Mouse (Mus musculus) lung, embryonic 14.5 days (tissue): Measurements from ENCODE around the gene Krt9. TPM values are rescaled to one million over a fixed set of nuclear protein-coding genes. Genes with fewer than 3 reads are reported as not detected.
"Not testable (repeated sequence)": the region's sequence is repeated elsewhere in the genome, so short reads cannot be mapped to it uniquely, and the experiment has no call there.

ENCODE experiments used
- ATAC-seq: fragments of 200-750 bp; cut with Nextera tagmentation; 2 replicates; pipeline ENCODE4 v1.8.0; 2017; ENCODE audit warnings: mild to moderate bottlenecking, moderate TSS enrichment, moderate library complexity; ENCODE audit not compliant: insufficient read depth
- DNase-seq: peaks from one replicate; pipeline ENCODE4 v3.0.0-alpha.2; 2015
- H3K27ac ChIP-seq: fragments of 300-500 bp; sonication (generic); 2 replicates; pipeline ENCODE4 v1.5.1; 2014; ENCODE audit warnings: low read depth, mild to moderate bottlenecking, moderate library complexity
- H3K27me3 ChIP-seq: fragments of 300-500 bp; sonication (generic); 2 replicates; pipeline ENCODE4 v1.6.1; 2014; ENCODE audit warnings: low read length, control low read depth; ENCODE audit not compliant: insufficient read depth
- H3K36me3 ChIP-seq: fragments of 300-500 bp; sonication (generic); 2 replicates; pipeline ENCODE4 v1.6.1; 2014; ENCODE audit warnings: control low read depth; ENCODE audit not compliant: insufficient read depth
- H3K4me1 ChIP-seq: fragments of 300-500 bp; sonication (generic); 2 replicates; pipeline ENCODE4 v1.6.1; 2014; ENCODE audit warnings: antibody characterized with exemption, control low read depth; ENCODE audit not compliant: insufficient read depth
- H3K4me2 ChIP-seq: fragments of 300-500 bp; sonication (generic); 2 replicates; pipeline ENCODE4 v1.6.1; 2014; ENCODE audit warnings: mild to moderate bottlenecking
- H3K4me3 ChIP-seq: fragments of 300-500 bp; sonication (generic); 2 replicates; pipeline ENCODE4 v1.5.1; 2014; ENCODE audit warnings: low read depth, low read length
- H3K9ac ChIP-seq: fragments of 300-500 bp; sonication (generic); 2 replicates; pipeline ENCODE4 v1.6.1; 2014
- H3K9me3 ChIP-seq: fragments of 300-500 bp; sonication (generic); 2 replicates; pipeline ENCODE4 v1.6.1; 2016; ENCODE audit warnings: low read depth, low read length, control low read depth
- CTCF ChIP-seq: IDR thresholded peaks from 2 replicates; pipeline ENCODE4 v1.5.1; 2016; ENCODE audit warnings: antibody characterized with exemption, low read depth
- WGBS: fragments of 180-500 bp; shearing (Covaris S2); extraction: QIAGEN DNeasy Blood & Tissue Kit; methylation state at CpG from one replicate; pipeline ENCODE4 v1.1.7; 2014; 5-methylcytosine and 5-hydroxymethylcytosine counted together
- polyA plus RNA-seq: library from polyadenylated mRNA; unstranded; fragments of >200 nt; fragmentation: Nextera tagmentation; extraction: Ambion mirVana; gene quantifications from 2 replicates; pipeline ENCODE4 v1.2.1, GENCODE M21; 2014

Gene Krt9
- not detected in 2 replicates for polyA plus RNA-seq

GRCm38 (mm10) chr11:100192992-100193391, at the start of gene Krt9:
TSS of gene Krt9 (minus strand) at chr11:100193246.
- Histone ChIP-seq H3K27me3 (no peaks in the 10 kb centered on the region), H3K27ac (no peak within 1 kb of the TSS), H3K4me3 (no peak within 1 kb of the TSS), H3K9ac (no peak within 1 kb of the TSS), H3K36me3 (no peaks in the 10 kb centered on the region), H3K4me1 (no peaks in the 10 kb centered on the region), H3K9me3 (no peaks in the 10 kb centered on the region), H3K4me2 (no peak within 1 kb of the TSS)
- ATAC-seq (no peak), DNase-seq (no peak)
- no peak for TF ChIP-seq CTCF
- WGBS: 41% methylated on average over 9 of the region's 9 CpGs

GRCm38 (mm10) chr11:100240272-100240671, 47.2 kb upstream of the Krt9 start:
- ATAC-seq, H3K27ac ChIP-seq, DNase-seq, H3K4me3 ChIP-seq, H3K4me1 ChIP-seq, H3K4me2 ChIP-seq, H3K9me3 ChIP-seq, H3K9ac ChIP-seq, H3K36me3 ChIP-seq, H3K27me3 ChIP-seq: not testable (repeated sequence)
- 81% methylated on average over 4 of the region's 4 CpGs for WGBS

- WGBS: 65% methylated on average over 8 of the region's 8 CpGs
- ATAC-seq (no peak), DNase-seq (no peak)
Measured at GRCm38 (mm10) chr11:100221741-100222140, 28.7 kb upstream of the Krt9 start.

GRCm38 (mm10) chr11:100219304-100219703, 26.3 kb upstream of the Krt9 start:
- no peaks in the 10 kb centered on the region for H3K9me3 ChIP-seq
- no peak overlapping the region for H3K4me3 ChIP-seq
- no peaks in the 10 kb centered on the region for H3K36me3 ChIP-seq
- ATAC-seq (no peak), DNase-seq (no peak)
- TF ChIP-seq CTCF: no peak
- no peak overlapping the region for H3K9ac ChIP-seq
- H3K27ac ChIP-seq: no peak overlapping the region
- H3K4me2 ChIP-seq: no peak overlapping the region
- WGBS: 82% methylated on average over 4 of the region's 4 CpGs
- no peaks in the 10 kb centered on the region for H3K27me3 ChIP-seq
- no peaks in the 10 kb centered on the region for H3K4me1 ChIP-seq

More at GRCm38 (mm10) chr11:100221741-100222140, 28.7 kb upstream of the Krt9 start:
- Histone ChIP-seq H3K4me1 (no peaks in the 10 kb centered on the region), H3K4me2 (no peak overlapping the region), H3K27ac (no peak overlapping the region), H3K9me3 (no peaks in the 10 kb centered on the region), H3K27me3 (no peaks in the 10 kb centered on the region), H3K36me3 (no peaks in the 10 kb centered on the region), H3K4me3 (no peak overlapping the region), H3K9ac (no peak overlapping the region)
- no peak for TF ChIP-seq CTCF

GRCm38 (mm10) chr11:100208542-100208941, 15.5 kb upstream of the Krt9 start:
- ATAC-seq (no peak), DNase-seq (no peak)
- Histone ChIP-seq H3K9me3 (no peaks in the 10 kb centered on the region), H3K36me3 (no peaks in the 10 kb centered on the region), H3K4me2 (no peak overlapping the region), H3K27me3 (no peaks in the 10 kb centered on the region), H3K9ac (no peak overlapping the region), H3K4me3 (no peak overlapping the region), H3K27ac (no peak overlapping the region), H3K4me1 (no peaks in the 10 kb centered on the region)
- WGBS: 37% methylated on average over 6 of the region's 6 CpGs
- no peak for TF ChIP-seq CTCF

GRCm38 (mm10) chr11:100207498-100207897, 14.5 kb upstream of the Krt9 start, which contains the start of gene Krt14:
TSS of gene Krt14 (minus strand) at chr11:100207548.
- no peak for DNase-seq
- Histone ChIP-seq H3K27me3 (no peaks in the 10 kb centered on the region), H3K27ac (no peak within 1 kb of the TSS)

GRCm38 (mm10) chr11:100203448-100203847, 10.4 kb upstream of the Krt9 start:
- no peak overlapping the region for H3K4me2 ChIP-seq
- H3K27me3 ChIP-seq: no peaks in the 10 kb centered on the region
- ATAC-seq (no peak), DNase-seq (peak; percentile 89)
- TF ChIP-seq CTCF: no peak
- H3K36me3 ChIP-seq: no peaks in the 10 kb centered on the region
- no peak overlapping the region for H3K9ac ChIP-seq
- H3K4me3 ChIP-seq: no peak overlapping the region
- 14% methylated on average over 6 of the region's 6 CpGs for WGBS
- no peaks in the 10 kb centered on the region for H3K4me1 ChIP-seq
- H3K27ac ChIP-seq: no peak overlapping the region
- H3K9me3 ChIP-seq: no peaks in the 10 kb centered on the region

More at GRCm38 (mm10) chr11:100207498-100207897, 14.5 kb upstream of the Krt9 start, which contains the start of gene Krt14:
- Histone ChIP-seq H3K4me2 (no peak within 1 kb of the TSS), H3K9ac (no peak within 1 kb of the TSS), H3K4me3 (no peak within 1 kb of the TSS), H3K4me1 (no peaks in the 10 kb centered on the region), H3K36me3 (no peaks in the 10 kb centered on the region), H3K9me3 (no peaks in the 10 kb centered on the region)
- ATAC-seq: no peak
- 81% methylated on average over 8 of the region's 8 CpGs for WGBS
- TF ChIP-seq CTCF: no peak

GRCm38 (mm10) chr11:100202906-100203305, 9.9 kb upstream of the Krt9 start:
- Histone ChIP-seq H3K27me3 (no peaks in the 10 kb centered on the region), H3K9me3 (no peaks in the 10 kb centered on the region), H3K9ac (no peak overlapping the region), H3K4me2 (no peak overlapping the region), H3K4me3 (no peak overlapping the region), H3K27ac (no peak overlapping the region), H3K4me1 (no peaks in the 10 kb centered on the region), H3K36me3 (no peaks in the 10 kb centered on the region)
- WGBS: 79% methylated on average over 4 of the region's 4 CpGs
- TF ChIP-seq CTCF: no peak
- DNase-seq (no peak), ATAC-seq (no peak)
